Mouse (Mus musculus) inflammation-experienced regulatory T-cells, adult 6 months (primary cell): ENCODE results near the gene Mllt3. TPM values are rescaled to one million over a fixed set of nuclear protein-coding genes. Genes with fewer than 3 reads are reported as not detected.

Source experiments
- ATAC-seq: one replicate; pipeline ENCODE4 v1.8.0; 2017
- polyA plus RNA-seq, 3 experiments: library from polyadenylated mRNA; unstranded; fragments of 100-300 nt; shearing (Covaris generic); gene quantifications; one replicate each; pipeline ENCODE4 v1.2.1; 2017

Mllt3 gene
- polyA plus RNA-seq, 3 experiments from 2014 or later: 91.7 to 126 (median 120) TPM

- peak; percentile 85 for ATAC-seq
Measured at GRCm38 (mm10) chr4:87944320-87944719, 88.8 kb downstream of the Mllt3 start.

- no peak for ATAC-seq
Measured at GRCm38 (mm10) chr4:87942921-87943403, 90.2 kb downstream of the Mllt3 start.

GRCm38 (mm10) chr4:87939474-87940154 is 93.5 kb downstream of the Mllt3 start:
- no peak for ATAC-seq

GRCm38 (mm10) chr4:87936326-87936725 is 96.8 kb downstream of the Mllt3 start:
- ATAC-seq: peak; percentile 27

- no peak for ATAC-seq
Measured at GRCm38 (mm10) chr4:87933701-87934337, 99.3 kb downstream of the Mllt3 start.

- ATAC-seq: no peak
Measured at GRCm38 (mm10) chr4:87930356-87931245, 102.6 kb downstream of the Mllt3 start.

GRCm38 (mm10) chr4:87928603-87929199 is 104.5 kb downstream of the Mllt3 start:
- no peak for ATAC-seq

GRCm38 (mm10) chr4:87927354-87927753 is 105.8 kb downstream of the Mllt3 start:
- peak; percentile 58 for ATAC-seq

GRCm38 (mm10) chr4:87920664-87921063 is 112.5 kb downstream of the Mllt3 start:
- no peak for ATAC-seq

GRCm38 (mm10) chr4:87911172-87911994 is 121.8 kb downstream of the Mllt3 start:
- no peak for ATAC-seq

- ATAC-seq: no peak
Measured at GRCm38 (mm10) chr4:87905149-87905771, 127.9 kb downstream of the Mllt3 start.

GRCm38 (mm10) chr4:87904722-87905121 is 128.4 kb downstream of the Mllt3 start:
- no peak for ATAC-seq

- no peak for ATAC-seq
Measured at GRCm38 (mm10) chr4:87902584-87902983, 130.6 kb downstream of the Mllt3 start.

GRCm38 (mm10) chr4:87901166-87901565 is 132.0 kb downstream of the Mllt3 start:
- ATAC-seq: no peak

GRCm38 (mm10) chr4:87893498-87893897 is 139.7 kb downstream of the Mllt3 start:
- ATAC-seq: peak; percentile 80

GRCm38 (mm10) chr4:87893012-87893411 is 140.2 kb downstream of the Mllt3 start:
- ATAC-seq: peak; percentile 71

- no peak for ATAC-seq
Measured at GRCm38 (mm10) chr4:87883225-87883875, 149.8 kb downstream of the Mllt3 start.

GRCm38 (mm10) chr4:87881995-87882394 is 151.2 kb downstream of the Mllt3 start:
- no peak for ATAC-seq

- ATAC-seq: no peak
Measured at GRCm38 (mm10) chr4:87881583-87881982, 151.6 kb downstream of the Mllt3 start.

GRCm38 (mm10) chr4:87880297-87880696 is 152.9 kb downstream of the Mllt3 start:
- no peak for ATAC-seq

GRCm38 (mm10) chr4:87878701-87879100 is 154.5 kb downstream of the Mllt3 start:
- no peak for ATAC-seq
